Mouse (Mus musculus): Measurements from ENCODE around the gene Foxred2. TPM values are rescaled to one million over a fixed set of nuclear protein-coding genes. Genes with fewer than 3 reads are reported as not detected.

Gene Foxred2
- polyA plus RNA-seq, 1 experiment, result 6.4 TPM

GRCm38 (mm10) chr15:77921636-77922035 is 34.9 kb downstream of the Foxred2 start:
- Histone ChIP-seq H3K4me3 (ENCODE audit: extremely low read depth, insufficient read depth, insufficient read length) (no peak overlapping the region), H3K36me3 (ENCODE audit: control insufficient read depth, insufficient read depth, low read length) (peaks cover 29% of the 10 kb centered on the region), H3K27me3 (ENCODE audit: control insufficient read depth, insufficient read depth, low read length) (no peaks in the 10 kb centered on the region), H3K4me1 (ENCODE audit: control insufficient read depth, insufficient read depth, insufficient read length) (no peaks in the 10 kb centered on the region), H3K27ac (ENCODE audit: insufficient read depth, low read length) (no peak overlapping the region)
- TF ChIP-seq CTCF (IDR thresholded peaks at IDR 0.05; ENCODE audit: extremely low read depth, insufficient read depth, insufficient read length, insufficient replicate concordance) (no peak), POLR2A (IDR thresholded peaks at IDR 0.05; ENCODE audit: low read depth, low read length) (no peak)
- DNase-seq (ENCODE audit: low read depth in 1 of 2, low spot score in 2 of 2), result no peak
- 89% methylated on average over 6 of the region's 6 CpGs for WGBS

- H3K36me3 ChIP-seq (ENCODE audit: control insufficient read depth, insufficient read depth, low read length), result peaks cover 29% of the 10 kb centered on the region
- no peaks in the 10 kb centered on the region for H3K4me1 ChIP-seq (ENCODE audit: control insufficient read depth, insufficient read depth, insufficient read length)
- H3K27ac ChIP-seq (ENCODE audit: insufficient read depth, low read length), result no peak overlapping the region
- TF ChIP-seq CTCF (IDR thresholded peaks at IDR 0.05; ENCODE audit: extremely low read depth, insufficient read depth, insufficient read length, insufficient replicate concordance), result peak; percentile 3; the same call in 1 of the 2 replicates
- TF ChIP-seq POLR2A (IDR thresholded peaks at IDR 0.05; ENCODE audit: low read depth, low read length), result no peak
- no peak for DNase-seq (ENCODE audit: low read depth in 1 of 2, low spot score in 2 of 2)
- no peak overlapping the region for H3K4me3 ChIP-seq (ENCODE audit: extremely low read depth, insufficient read depth, insufficient read length)
- no peaks in the 10 kb centered on the region for H3K27me3 ChIP-seq (ENCODE audit: control insufficient read depth, insufficient read depth, low read length)
- 85% methylated on average over 10 of the region's 10 CpGs for WGBS
Observed at GRCm38 (mm10) chr15:77920511-77921462, 35.7 kb downstream of the Foxred2 start.

- DNase-seq (ENCODE audit: low read depth in 1 of 2, low spot score in 2 of 2), result no peak
- Histone ChIP-seq H3K27me3 (ENCODE audit: control insufficient read depth, insufficient read depth, low read length) (no peaks in the 10 kb centered on the region), H3K4me3 (ENCODE audit: extremely low read depth, insufficient read depth, insufficient read length) (no peak overlapping the region), H3K36me3 (ENCODE audit: control insufficient read depth, insufficient read depth, low read length) (peaks cover 32% of the 10 kb centered on the region), H3K27ac (ENCODE audit: insufficient read depth, low read length) (no peak overlapping the region), H3K4me1 (ENCODE audit: control insufficient read depth, insufficient read depth, insufficient read length) (no peaks in the 10 kb centered on the region)
- TF ChIP-seq CTCF (IDR thresholded peaks at IDR 0.05; ENCODE audit: extremely low read depth, insufficient read depth, insufficient read length, insufficient replicate concordance), result no peak
- TF ChIP-seq POLR2A (IDR thresholded peaks at IDR 0.05; ENCODE audit: low read depth, low read length), result no peak
- 90% methylated on average over 12 of the region's 12 CpGs for WGBS
Observed at GRCm38 (mm10) chr15:77919441-77919840, 37.1 kb downstream of the Foxred2 start.

GRCm38 (mm10) chr15:77916851-77917544 is 39.5 kb downstream of the Foxred2 start:
- Histone ChIP-seq H3K4me1 (ENCODE audit: control insufficient read depth, insufficient read depth, insufficient read length) (no peaks in the 10 kb centered on the region), H3K27ac (ENCODE audit: insufficient read depth, low read length) (no peak overlapping the region), H3K27me3 (ENCODE audit: control insufficient read depth, insufficient read depth, low read length) (no peaks in the 10 kb centered on the region), H3K4me3 (ENCODE audit: extremely low read depth, insufficient read depth, insufficient read length) (no peak overlapping the region), H3K36me3 (ENCODE audit: control insufficient read depth, insufficient read depth, low read length) (peaks cover 14% of the 10 kb centered on the region)
- 37% methylated on average over 8 of the region's 8 CpGs for WGBS
- TF ChIP-seq CTCF (IDR thresholded peaks at IDR 0.05; ENCODE audit: extremely low read depth, insufficient read depth, insufficient read length, insufficient replicate concordance) (peak; percentile 91; the same call in 1 of the 2 replicates), POLR2A (IDR thresholded peaks at IDR 0.05; ENCODE audit: low read depth, low read length) (no peak)
- DNase-seq (ENCODE audit: low read depth in 1 of 2, low spot score in 2 of 2), result peak; percentile 31 to 81

GRCm38 (mm10) chr15:77915287-77915686 is 41.2 kb downstream of the Foxred2 start:
- 95% methylated on average over 4 of the region's 4 CpGs for WGBS
- H3K27ac ChIP-seq (ENCODE audit: insufficient read depth, low read length), result no peak overlapping the region
- peaks cover 6% of the 10 kb centered on the region for H3K36me3 ChIP-seq (ENCODE audit: control insufficient read depth, insufficient read depth, low read length)
- no peaks in the 10 kb centered on the region for H3K4me1 ChIP-seq (ENCODE audit: control insufficient read depth, insufficient read depth, insufficient read length)
- no peak for TF ChIP-seq CTCF (IDR thresholded peaks at IDR 0.05; ENCODE audit: extremely low read depth, insufficient read depth, insufficient read length, insufficient replicate concordance)
- no peak for TF ChIP-seq POLR2A (IDR thresholded peaks at IDR 0.05; ENCODE audit: low read depth, low read length)
- no peak for DNase-seq (ENCODE audit: low read depth in 1 of 2, low spot score in 2 of 2)
- H3K27me3 ChIP-seq (ENCODE audit: control insufficient read depth, insufficient read depth, low read length), result no peaks in the 10 kb centered on the region
- no peak overlapping the region for H3K4me3 ChIP-seq (ENCODE audit: extremely low read depth, insufficient read depth, insufficient read length)

- peaks cover 5% of the 10 kb centered on the region for H3K36me3 ChIP-seq (ENCODE audit: control insufficient read depth, insufficient read depth, low read length)
- TF ChIP-seq POLR2A (IDR thresholded peaks at IDR 0.05; ENCODE audit: low read depth, low read length) (no peak), CTCF (IDR thresholded peaks at IDR 0.05; ENCODE audit: extremely low read depth, insufficient read depth, insufficient read length, insufficient replicate concordance) (no peak)
- H3K4me1 ChIP-seq (ENCODE audit: control insufficient read depth, insufficient read depth, insufficient read length), result no peaks in the 10 kb centered on the region
- H3K27me3 ChIP-seq (ENCODE audit: control insufficient read depth, insufficient read depth, low read length), result no peaks in the 10 kb centered on the region
- H3K4me3 ChIP-seq (ENCODE audit: extremely low read depth, insufficient read depth, insufficient read length), result no peak overlapping the region
- no peak for DNase-seq (ENCODE audit: low read depth in 1 of 2, low spot score in 2 of 2)
- H3K27ac ChIP-seq (ENCODE audit: insufficient read depth, low read length), result no peak overlapping the region
- WGBS, result 100% methylated on average over 3 of the region's 3 CpGs
Observed at GRCm38 (mm10) chr15:77914507-77914906, 42.0 kb downstream of the Foxred2 start.
